Mouse (Mus musculus) embryonic facial prominence, embryonic 14.5 days (tissue): ENCODE measurements around the gene Ppp1r37. TPM values are rescaled to one million over a fixed set of nuclear protein-coding genes. Genes with fewer than 3 reads are reported as not detected.

Experiments used
- ATAC-seq: fragments of 200-750 bp; cut with Nextera tagmentation; 2 replicates; pipeline ENCODE4 v1.8.0; 2017; ENCODE audit warnings: low read depth, moderate number of reproducible peaks, moderate TSS enrichment
- DNase-seq: peaks from one replicate; pipeline ENCODE4 v3.0.0-alpha.2; 2015; ENCODE audit warnings: low spot score
- H3K27ac ChIP-seq: fragments of 300-500 bp; sonication (generic); replicated peaks from 2 replicates; pipeline ENCODE4 v1.5.1; 2014; ENCODE audit warnings: low read depth, mild to moderate bottlenecking, low read length, moderate library complexity
- H3K27me3 ChIP-seq: fragments of 300-500 bp; sonication (generic); replicated peaks from 2 replicates; pipeline ENCODE4 v1.6.1; 2014; ENCODE audit warnings: low read length; ENCODE audit not compliant: control insufficient read depth, insufficient read depth
- H3K36me3 ChIP-seq: fragments of 300-500 bp; sonication (generic); 2 replicates; pipeline ENCODE4 v1.6.1; 2014; ENCODE audit warnings: low read length, mixed read lengths; ENCODE audit not compliant: control insufficient read depth, insufficient read depth
- H3K4me1 ChIP-seq: fragments of 300-500 bp; sonication (generic); 2 replicates; pipeline ENCODE4 v1.6.1; 2014; ENCODE audit warnings: antibody characterized with exemption, low read length; ENCODE audit not compliant: control insufficient read depth, insufficient read depth
- H3K4me2 ChIP-seq: fragments of 300-500 bp; sonication (generic); 2 replicates; pipeline ENCODE4 v1.6.1; 2014; ENCODE audit warnings: low read depth, mild to moderate bottlenecking, low read length, moderate library complexity, mixed read lengths
- H3K4me3 ChIP-seq: fragments of 300-500 bp; sonication (generic); 2 replicates; pipeline ENCODE4 v1.5.1; 2014; ENCODE audit warnings: low read depth, mild to moderate bottlenecking, low read length
- H3K9ac ChIP-seq: fragments of 300-500 bp; sonication (generic); 2 replicates; pipeline ENCODE4 v1.6.1; 2014; ENCODE audit warnings: low read depth, mild to moderate bottlenecking, low read length, moderate library complexity, mixed read lengths
- H3K9me3 ChIP-seq: fragments of 300-500 bp; sonication (generic); 2 replicates; pipeline ENCODE4 v1.6.1; 2016; ENCODE audit warnings: low read length; ENCODE audit not compliant: control insufficient read depth
- WGBS: fragments of 180-500 bp; shearing (Covaris S2); extraction: QIAGEN DNeasy Blood & Tissue Kit; methylation state at CpG from one replicate; pipeline ENCODE4 v1.1.7; 2014; 5-methylcytosine and 5-hydroxymethylcytosine counted together
- polyA plus RNA-seq: library from polyadenylated mRNA; unstranded; fragments of >200 nt; fragmentation: Nextera tagmentation; extraction: Ambion mirVana; gene quantifications from 2 replicates; pipeline ENCODE4 v1.2.1, GENCODE M21; 2014

Ppp1r37 gene
- polyA plus RNA-seq, 1 experiment from 2014 or later, result 5.7 TPM

- Histone ChIP-seq H3K9me3 (no peaks in the 10 kb centered on the region), H3K4me2 (peak overlapping the region; percentile 98), H3K27me3 (no peaks in the 10 kb centered on the region), H3K4me3 (peak overlapping the region; percentile 81), H3K4me1 (no peaks in the 10 kb centered on the region), H3K36me3 (no peaks in the 10 kb centered on the region), H3K27ac (no peak overlapping the region), H3K9ac (peak overlapping the region; percentile 86)
- 2% methylated on average over 17 of the region's 71 CpGs for WGBS
- DNase-seq (peak; percentile 71), ATAC-seq (peak; percentile 16; the same call in 1 of the 2 replicates)
Measured at GRCm38 (mm10) chr7:19506969-19507611, 55.8 kb downstream of the Ppp1r37 start.

GRCm38 (mm10) chr7:19506326-19506725, 56.5 kb downstream of the Ppp1r37 start:
- no peaks in the 10 kb centered on the region for H3K9me3 ChIP-seq
- no peak overlapping the region; the same call in 1 of the 2 replicates for H3K9ac ChIP-seq
- H3K27me3 ChIP-seq, result no peaks in the 10 kb centered on the region
- DNase-seq (no peak), ATAC-seq (no peak)
- no peak overlapping the region for H3K27ac ChIP-seq
- 33% methylated on average over 6 of the region's 6 CpGs for WGBS
- peak overlapping the region; percentile 81 for H3K4me3 ChIP-seq
- H3K36me3 ChIP-seq, result no peaks in the 10 kb centered on the region
- no peaks in the 10 kb centered on the region for H3K4me1 ChIP-seq
- H3K4me2 ChIP-seq, result peak overlapping the region; percentile 98

DNA sequence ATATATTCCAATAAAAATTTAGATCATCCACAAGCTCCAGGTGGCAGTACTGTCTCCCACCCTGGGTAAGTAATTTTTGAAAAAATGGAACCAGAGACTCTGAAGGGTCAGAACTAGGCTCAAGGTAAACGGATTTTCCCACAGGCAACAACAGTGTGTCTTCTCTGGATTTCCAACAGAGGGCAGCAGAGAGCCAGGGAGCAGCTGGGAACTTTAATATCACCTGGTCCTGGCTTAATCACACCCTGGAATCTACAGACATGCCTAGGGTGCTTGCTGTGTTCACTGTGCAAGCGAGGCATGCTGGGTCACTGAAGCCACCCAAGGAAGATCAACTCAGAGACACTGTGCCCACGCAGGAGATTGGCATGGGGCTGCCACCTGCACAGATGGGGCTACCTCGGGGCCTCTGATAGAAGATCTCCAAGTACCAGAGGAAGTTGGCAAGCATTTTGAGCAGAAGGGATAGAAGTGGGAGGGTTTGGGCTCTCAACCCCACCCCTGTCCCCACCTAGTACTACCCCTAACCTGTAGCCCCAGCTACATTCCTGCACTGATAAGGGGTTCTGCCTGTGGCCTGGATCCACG, 59.3 kb downstream of the Ppp1r37 start:
- Histone ChIP-seq H3K4me3 (no peak overlapping the region), H3K9me3 (no peaks in the 10 kb centered on the region), H3K36me3 (no peaks in the 10 kb centered on the region), H3K4me2 (no peak overlapping the region), H3K4me1 (no peaks in the 10 kb centered on the region), H3K9ac (no peak overlapping the region; the same call in 1 of the 2 replicates), H3K27ac (no peak overlapping the region), H3K27me3 (no peaks in the 10 kb centered on the region)
- 37% methylated on average over 5 of the region's 5 CpGs for WGBS
- DNase-seq (peak; percentile 55), ATAC-seq (no peak)

DNA sequence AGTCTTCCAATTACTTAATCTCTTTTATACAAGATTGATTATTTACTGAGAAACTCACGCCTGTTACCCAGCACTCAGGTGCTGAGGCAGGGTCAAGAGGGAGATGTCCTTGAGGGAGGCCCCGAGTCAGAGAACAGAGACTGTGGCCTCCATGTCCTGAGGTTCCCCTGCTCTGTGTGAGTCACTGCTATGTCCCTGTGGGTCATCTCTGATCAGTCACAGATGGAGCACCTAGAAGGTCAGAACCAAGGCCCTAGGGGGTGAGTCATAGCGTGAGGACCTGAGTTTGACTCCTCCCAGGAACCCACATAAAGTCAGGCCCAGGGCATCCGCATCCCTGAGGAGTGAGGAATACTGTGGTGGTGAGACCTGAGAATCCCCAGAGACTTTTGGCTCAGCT, 61.2 kb downstream of the Ppp1r37 start:
- WGBS, result 60% methylated on average over 4 of the region's 4 CpGs
- Histone ChIP-seq H3K4me1 (no peaks in the 10 kb centered on the region), H3K27me3 (no peaks in the 10 kb centered on the region), H3K27ac (no peak overlapping the region), H3K9ac (no peak overlapping the region), H3K9me3 (no peaks in the 10 kb centered on the region), H3K36me3 (no peaks in the 10 kb centered on the region), H3K4me2 (no peak overlapping the region), H3K4me3 (no peak overlapping the region)
- DNase-seq (no peak), ATAC-seq (no peak)

DNA sequence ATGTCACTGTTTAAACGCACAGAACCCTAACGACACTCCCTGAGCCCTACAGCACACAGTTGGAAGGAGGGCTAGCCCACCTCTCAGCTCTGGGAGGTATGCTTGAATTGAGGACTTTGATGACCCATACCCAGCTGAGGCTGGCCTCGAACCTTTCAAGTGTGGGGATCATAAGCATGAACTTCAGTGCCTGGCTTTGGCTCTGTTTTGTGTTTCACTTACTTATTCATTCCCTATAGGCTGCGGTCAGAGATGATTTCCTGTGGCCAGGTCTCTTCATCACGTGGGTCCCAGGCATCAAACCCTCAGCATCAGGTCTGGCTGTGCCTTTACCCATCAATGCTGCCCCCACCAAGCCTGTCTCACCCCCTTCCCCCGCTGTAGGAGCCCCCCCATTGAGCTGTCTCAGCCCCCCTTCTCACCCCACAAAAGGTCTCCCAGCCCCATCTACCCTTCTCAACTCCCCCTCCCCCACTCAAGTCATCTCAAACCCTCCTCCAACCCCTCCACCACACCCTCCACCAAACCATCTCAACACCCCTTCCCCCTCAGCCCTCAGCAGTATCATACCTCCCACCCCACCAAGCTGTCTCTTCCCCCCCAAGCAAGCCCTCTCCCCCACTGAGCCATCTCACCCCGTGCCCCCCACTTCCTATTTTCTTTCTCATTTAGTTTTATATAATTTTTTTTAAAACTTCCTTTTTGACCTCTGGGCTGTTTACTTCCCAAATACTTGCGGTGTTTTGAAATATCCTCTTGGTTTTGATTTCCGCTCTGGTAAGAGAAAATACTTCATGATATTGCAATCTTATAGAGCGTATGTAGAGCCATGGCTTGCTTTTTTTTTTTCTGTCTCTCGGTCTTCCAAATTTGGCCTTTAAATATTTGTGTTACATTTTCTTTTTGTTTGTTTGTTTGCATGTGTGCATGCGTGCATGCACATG, 62.2 kb downstream of the Ppp1r37 start:
- no peaks in the 10 kb centered on the region for H3K4me1 ChIP-seq
- no peaks in the 10 kb centered on the region for H3K27me3 ChIP-seq
- no peak overlapping the region for H3K27ac ChIP-seq
- WGBS, result 62% methylated on average over 12 of the region's 12 CpGs
- DNase-seq (no peak), ATAC-seq (no peak)
- H3K4me3 ChIP-seq, result no peak overlapping the region
- H3K9me3 ChIP-seq, result no peaks in the 10 kb centered on the region
- H3K4me2 ChIP-seq, result no peak overlapping the region
- H3K9ac ChIP-seq, result no peak overlapping the region
- H3K36me3 ChIP-seq, result no peaks in the 10 kb centered on the region

- Histone ChIP-seq H3K9me3 (no peaks in the 10 kb centered on the region), H3K9ac (no peak overlapping the region), H3K27me3 (no peaks in the 10 kb centered on the region), H3K36me3 (no peaks in the 10 kb centered on the region), H3K4me2 (no peak overlapping the region), H3K27ac (no peak overlapping the region), H3K4me1 (no peaks in the 10 kb centered on the region; the same call in 1 of the 2 replicates), H3K4me3 (no peak overlapping the region)
- ATAC-seq (no peak), DNase-seq (no peak)
- 62% methylated on average over 4 of the region's 4 CpGs for WGBS
Measured at GRCm38 (mm10) chr7:19498326-19498725, 64.5 kb downstream of the Ppp1r37 start.

DNA sequence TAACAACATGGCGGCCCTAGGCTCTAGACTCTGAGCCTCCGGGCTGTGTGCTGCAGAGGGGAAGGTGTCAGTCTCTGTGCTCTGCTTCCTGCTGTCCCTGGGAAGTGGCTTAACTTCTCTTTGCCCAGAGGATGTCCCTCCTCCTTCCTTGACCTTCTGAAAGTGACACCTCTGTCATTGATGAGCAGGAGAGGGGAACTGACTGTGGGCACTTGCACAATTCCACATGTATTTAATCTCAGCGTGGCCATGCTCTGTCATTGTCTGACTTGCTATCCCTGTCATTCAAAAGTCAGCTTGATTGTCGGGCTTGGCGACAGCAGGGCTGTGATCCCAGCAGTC, 66.7 kb downstream of the Ppp1r37 start:
- Histone ChIP-seq H3K36me3 (no peaks in the 10 kb centered on the region), H3K9me3 (no peaks in the 10 kb centered on the region), H3K9ac (no peak overlapping the region), H3K4me1 (no peaks in the 10 kb centered on the region; the same call in 1 of the 2 replicates), H3K4me2 (no peak overlapping the region), H3K4me3 (no peak overlapping the region), H3K27ac (no peak overlapping the region), H3K27me3 (peaks cover 15% of the 10 kb centered on the region)
- DNase-seq (no peak), ATAC-seq (no peak)
- WGBS, result 50% methylated on average over 5 of the region's 5 CpGs

DNA sequence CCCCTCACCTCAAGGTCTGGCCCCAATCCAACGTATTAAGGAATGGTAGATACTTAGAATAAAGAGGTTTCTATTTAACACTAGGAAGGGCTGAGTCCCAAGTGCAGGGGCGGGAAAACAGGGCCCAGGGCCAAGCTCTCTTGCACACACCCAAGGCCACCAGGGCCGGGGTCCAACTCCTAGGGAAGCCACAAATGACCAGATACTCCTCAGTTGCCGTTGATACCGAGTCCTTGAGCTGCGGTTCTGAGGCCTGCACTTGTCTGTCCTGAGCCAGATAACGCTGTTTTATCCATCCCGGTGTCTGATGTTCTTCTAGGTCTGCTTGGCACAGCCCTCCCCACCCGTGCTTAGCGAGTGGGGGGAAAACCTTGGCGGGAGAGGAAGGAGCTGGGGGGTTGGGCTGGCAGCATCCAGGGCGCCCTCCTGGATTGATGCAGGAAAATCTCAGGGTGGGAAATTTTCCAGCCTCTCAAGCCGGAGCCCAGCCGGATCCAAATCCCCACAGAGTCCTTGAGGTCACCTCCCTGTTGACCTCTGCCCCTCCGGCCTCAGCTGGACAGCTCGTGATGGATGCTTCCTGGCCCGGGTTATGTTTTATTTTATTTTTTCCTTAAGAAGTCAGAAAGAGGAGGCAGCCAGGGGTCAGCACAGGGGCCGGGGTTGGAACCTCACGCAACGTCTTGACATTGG, 67.2 kb downstream of the Ppp1r37 start:
- H3K4me1 ChIP-seq, result no peaks in the 10 kb centered on the region; the same call in 1 of the 2 replicates
- DNase-seq (peak; percentile 59), ATAC-seq (no peak)
- H3K27ac ChIP-seq, result no peak overlapping the region
- H3K4me3 ChIP-seq, result no peak overlapping the region
- H3K27me3 ChIP-seq, result peaks cover 20% of the 10 kb centered on the region
- H3K9ac ChIP-seq, result peak overlapping the region; percentile 14; the same call in 1 of the 2 replicates
- WGBS, result 41% methylated on average over 20 of the region's 20 CpGs
- no peak overlapping the region for H3K4me2 ChIP-seq
- H3K9me3 ChIP-seq, result no peaks in the 10 kb centered on the region
- no peaks in the 10 kb centered on the region for H3K36me3 ChIP-seq
